Mouse (Mus musculus) layer of hippocampus, adult 2 months (tissue): Measurements from ENCODE around the gene Klra8. TPM values are rescaled to one million over a fixed set of nuclear protein-coding genes. Genes with fewer than 3 reads are reported as not detected.
"Not testable (repeated sequence)": the region's sequence is repeated elsewhere in the genome, so short reads cannot be mapped to it uniquely, and the experiment has no call there.

Experiments
- DNase-seq, 2 experiments: peaks; one replicate each; pipeline ENCODE4 v3.0.0; 2022; ENCODE audit warnings: low spot score in 2 of 2
- H3K27ac ChIP-seq: fragments of 200-600 bp; 2 replicates; pipeline ENCODE4 v1.8.1; 2022
- H3K4me3 ChIP-seq: fragments of 200-600 bp; 2 replicates; pipeline ENCODE4 v1.8.1; 2022; ENCODE audit warnings: mild to moderate bottlenecking
- CTCF ChIP-seq: fragments of 200-600 bp; conservative IDR thresholded peaks from 2 replicates; pipeline ENCODE4 v1.8.1; 2022; ENCODE audit warnings: antibody characterized with exemption, mild to moderate bottlenecking, moderate library complexity
- long read RNA-seq, 2 experiments: library from polyadenylated mRNA; stranded (forward); transcript quantifications; one replicate each; pipeline ENCODE4 v2.0.0; 2021; ENCODE audit warnings: borderline mapping rate in 2 of 2
- total RNA-seq, 2 experiments: library from RNA; stranded (reverse); gene quantifications; 2 replicates each; pipeline ENCODE4 v1.2.3; 2021

Klra8 gene
- total RNA-seq, result not detected
- long read RNA-seq, experiment 1, result 0 reads
- long read RNA-seq, experiment 2, result 0 reads

- not testable (repeated sequence) for DNase-seq, H3K4me3 ChIP-seq, H3K27ac ChIP-seq
Measured at GRCm38 (mm10) chr6:130129798-130130197, at the start of gene Klra8. Klra8 (minus strand) TSS chr6:130129898.

- no peak overlapping the region for H3K27ac ChIP-seq
- TF ChIP-seq CTCF, result no peak
- no peak overlapping the region for H3K4me3 ChIP-seq
- DNase-seq, result no peak
Measured at GRCm38 (mm10) chr6:130110485-130110884, 19.2 kb downstream of the Klra8 start.

- not testable (repeated sequence) for H3K4me3 ChIP-seq, DNase-seq, H3K27ac ChIP-seq
Measured at GRCm38 (mm10) chr6:130102743-130103142, 27.0 kb downstream of the Klra8 start.

- Histone ChIP-seq H3K4me3 (no peak overlapping the region), H3K27ac (no peak overlapping the region)
- DNase-seq, result no peak
- TF ChIP-seq CTCF, result no peak
Measured at GRCm38 (mm10) chr6:130092336-130092948, 37.3 kb downstream of the Klra8 start.

- not testable (repeated sequence) for H3K27ac ChIP-seq, H3K4me3 ChIP-seq, DNase-seq
Measured at GRCm38 (mm10) chr6:130067171-130067570, 62.5 kb downstream of the Klra8 start, which contains the start of gene Klra4. Klra4 (minus strand) TSS chr6:130067271.

Other genes with a start within 250 kb of the Klra8 start
- gene Klra5, start 212.2 kb downstream of the Klra8 start, total RNA-seq, result not detected
- gene Klra6, start 102.9 kb downstream of the Klra8 start, total RNA-seq, result not detected
- not detected for gene Klra4, start 62.6 kb downstream of the Klra8 start, total RNA-seq
- not detected for gene Klra9, start 63.2 kb upstream of the Klra8 start, total RNA-seq
- not detected for gene Klra7, start 103.4 kb upstream of the Klra8 start, total RNA-seq
- not detected for gene Klra10, start 152.0 kb upstream of the Klra8 start, total RNA-seq
- gene Klra3, start 207.7 kb upstream of the Klra8 start, total RNA-seq, result not detected